Mouse (Mus musculus) CH12F3 (cell line): ENCODE measurements around the gene Limk2.

Source experiments
- in situ Hi-C: fragments of 300-500 bp; cut with MboI; formaldehyde crosslinking; loops from 2 replicates; pipeline ENCODE4 v1.14.3; 2020; ENCODE audit warnings: low sequenced_read_pairs

Gene Limk2

DNA sequence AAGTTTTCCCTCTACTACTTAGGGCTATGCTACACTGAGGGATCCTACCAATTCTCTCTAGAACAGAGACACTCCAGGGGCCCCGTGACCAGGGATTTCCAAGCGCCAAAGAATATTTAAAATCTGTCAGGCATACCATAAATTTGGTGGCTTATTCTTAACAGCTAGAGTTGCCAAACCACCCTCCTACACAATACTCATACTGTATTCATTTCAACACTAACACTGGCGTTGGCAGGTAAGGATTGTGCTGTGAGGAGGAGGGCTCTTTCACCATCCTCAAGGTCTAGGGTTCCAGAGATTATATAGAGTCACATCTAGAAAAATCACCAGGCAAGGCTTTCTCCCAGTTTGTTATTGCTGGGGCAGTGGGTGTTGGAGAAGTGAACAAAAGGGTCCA, 7.4 kb upstream of the Limk2 start:
- in situ Hi-C loops = no loop called here

DNA sequence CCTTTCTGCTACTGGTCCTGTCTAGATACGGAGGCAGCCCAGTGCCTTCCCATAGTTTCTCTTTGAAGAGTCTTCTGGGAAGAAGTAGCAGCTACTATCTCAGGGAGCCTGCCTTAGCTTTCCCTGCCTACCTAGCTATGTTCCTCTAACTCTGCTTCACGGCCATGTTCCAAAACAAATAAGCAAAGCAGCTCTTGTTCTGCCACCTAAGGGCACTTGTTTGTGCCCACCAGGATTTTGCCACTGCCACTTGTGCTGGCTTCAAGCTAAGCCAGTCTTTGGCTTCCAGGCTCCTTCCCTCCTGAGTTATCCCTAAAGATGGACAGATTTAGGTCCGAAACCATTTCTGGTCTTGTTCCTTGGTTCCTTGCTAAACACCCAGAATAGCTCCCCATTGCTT, 3.1 kb upstream of the Limk2 start:
- in situ Hi-C loops = no loop called here

DNA sequence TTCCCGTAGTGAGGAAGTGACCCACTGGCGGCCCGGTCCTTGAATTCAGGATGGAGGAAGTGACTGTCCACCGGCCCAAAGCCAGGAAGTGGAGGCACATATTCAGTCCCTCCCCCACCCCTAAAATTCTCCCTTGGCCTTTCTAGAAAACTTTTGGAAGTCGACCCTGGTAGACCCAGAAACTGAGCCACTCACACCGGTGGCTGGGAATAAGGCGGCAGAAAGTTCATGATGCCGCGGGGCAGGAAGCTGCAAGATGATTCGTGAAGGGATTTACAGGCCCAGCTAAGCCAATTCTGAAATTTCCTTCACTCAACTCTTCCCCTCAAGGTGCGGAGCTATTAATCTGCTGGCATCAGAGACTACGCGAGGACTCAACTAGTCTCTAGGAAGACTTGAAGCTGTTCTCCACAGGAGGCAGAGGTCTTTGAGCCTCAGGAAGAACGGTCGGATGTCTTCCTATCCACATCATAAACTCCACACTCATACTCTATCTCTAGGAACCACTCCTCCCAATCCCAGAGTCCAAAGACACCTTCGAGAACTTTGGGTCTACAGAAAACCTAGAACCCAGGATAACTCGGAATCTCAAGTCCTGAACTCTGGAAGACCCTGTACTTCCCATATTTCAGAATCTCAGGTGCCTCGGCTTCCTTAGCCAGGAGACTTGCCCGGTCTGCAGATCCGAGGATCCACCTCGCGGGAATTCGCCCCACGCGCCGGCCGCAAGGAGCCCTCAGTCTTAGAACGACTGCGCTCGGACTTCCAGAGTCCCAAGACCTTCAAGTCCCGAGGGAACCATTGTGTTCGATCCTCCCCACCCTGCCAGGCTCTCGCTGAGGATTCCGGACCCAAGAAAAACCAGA, 625 bp downstream of the Limk2 start:
- in situ Hi-C loops = no loop called here

DNA sequence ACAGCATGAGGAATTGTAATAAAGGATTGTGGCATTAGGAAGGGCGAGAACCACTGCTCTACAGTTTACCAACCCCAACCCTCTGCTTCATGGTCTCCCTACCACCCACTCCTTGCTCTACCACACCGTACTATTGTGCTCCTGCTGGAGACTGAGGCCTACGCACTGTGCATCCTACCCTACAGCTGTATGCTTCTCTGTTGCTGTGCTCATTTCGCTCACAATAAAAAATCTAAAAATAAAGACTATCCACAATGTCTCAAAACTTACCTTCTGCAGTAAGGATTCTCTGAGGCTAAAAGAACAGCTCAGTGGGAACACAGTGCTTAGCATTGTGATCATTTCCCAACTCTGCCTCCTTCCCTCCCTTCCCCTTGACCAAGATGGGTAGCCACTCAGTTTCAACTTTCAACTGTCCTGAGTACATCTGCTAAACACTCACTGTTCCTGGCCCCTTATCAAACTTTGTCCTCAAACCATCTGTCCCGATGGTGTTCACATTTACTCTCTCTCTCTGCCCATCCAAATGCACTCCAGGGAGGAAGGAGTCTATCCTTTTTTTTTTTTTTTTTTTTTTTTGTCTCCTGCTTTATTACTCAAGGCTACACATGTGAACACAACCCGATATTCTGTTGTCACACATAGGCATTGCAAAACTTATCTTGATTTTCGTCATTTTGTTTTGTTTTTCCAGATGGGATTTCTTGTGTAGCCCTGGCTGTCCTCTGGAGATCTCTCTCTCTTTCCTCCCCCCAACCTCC, 4.5 kb downstream of the Limk2 start:
- in situ Hi-C loops = no loop called here

DNA sequence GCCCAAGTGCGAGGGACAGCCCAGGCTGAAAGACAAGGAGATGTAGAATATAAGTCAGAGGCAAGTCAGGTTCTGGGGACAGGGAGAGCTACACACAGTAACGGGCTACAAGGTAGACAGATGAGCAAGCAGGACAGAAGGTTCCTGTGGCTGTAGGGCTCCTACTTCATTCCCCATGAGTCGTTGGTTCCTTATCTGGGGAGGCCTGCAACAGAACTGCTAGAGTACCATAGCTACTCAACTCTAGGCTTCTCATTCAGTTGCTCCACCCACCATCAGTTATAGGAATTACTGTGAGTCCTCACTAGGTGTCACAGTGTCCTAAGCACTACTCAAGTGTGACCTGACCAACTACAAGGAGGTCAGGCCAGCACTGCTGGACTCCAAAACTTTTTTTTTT, 6.0 kb downstream of the Limk2 start:
- in situ Hi-C loops = no loop called here

DNA sequence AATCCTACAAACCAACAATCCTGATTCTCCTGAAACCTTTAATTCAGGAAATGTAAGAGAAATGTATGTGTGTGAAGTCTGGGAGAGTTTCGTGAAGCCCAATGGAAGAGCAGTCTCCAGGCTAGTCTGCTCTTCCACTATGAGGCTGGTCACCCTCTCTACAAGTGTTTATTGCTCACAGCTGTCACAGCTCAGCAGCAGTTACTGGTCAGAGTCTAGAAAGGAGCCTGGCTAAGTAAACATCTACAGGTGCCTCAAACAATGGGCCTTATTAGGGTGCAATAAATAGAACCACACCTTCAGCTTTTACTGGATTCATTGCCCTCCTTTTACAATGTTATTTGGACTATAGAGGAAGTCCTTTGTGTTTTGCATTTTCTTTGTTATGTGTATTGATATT, 10.7 kb downstream of the Limk2 start:
- in situ Hi-C loops = no loop called here

DNA sequence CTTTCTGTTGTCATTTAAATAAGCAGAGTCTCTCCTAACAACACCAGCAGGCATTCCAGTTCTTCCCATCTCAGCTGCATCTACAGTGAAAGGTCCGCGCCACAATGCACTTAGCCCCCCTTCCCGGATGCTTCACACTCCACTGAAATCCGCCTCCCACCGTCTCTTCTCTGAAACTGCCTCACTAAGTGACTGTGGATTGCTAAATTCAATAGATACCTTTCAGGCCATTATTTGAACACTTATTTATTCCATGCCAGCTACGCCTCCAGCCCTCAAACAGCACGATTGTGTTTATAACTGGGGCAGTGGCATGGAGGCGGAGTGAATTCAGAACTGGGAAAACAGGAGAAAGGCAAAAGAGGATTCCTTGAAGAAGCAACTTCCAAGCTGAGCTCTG, 12.4 kb downstream of the Limk2 start:
- in situ Hi-C loops = no loop called here

DNA sequence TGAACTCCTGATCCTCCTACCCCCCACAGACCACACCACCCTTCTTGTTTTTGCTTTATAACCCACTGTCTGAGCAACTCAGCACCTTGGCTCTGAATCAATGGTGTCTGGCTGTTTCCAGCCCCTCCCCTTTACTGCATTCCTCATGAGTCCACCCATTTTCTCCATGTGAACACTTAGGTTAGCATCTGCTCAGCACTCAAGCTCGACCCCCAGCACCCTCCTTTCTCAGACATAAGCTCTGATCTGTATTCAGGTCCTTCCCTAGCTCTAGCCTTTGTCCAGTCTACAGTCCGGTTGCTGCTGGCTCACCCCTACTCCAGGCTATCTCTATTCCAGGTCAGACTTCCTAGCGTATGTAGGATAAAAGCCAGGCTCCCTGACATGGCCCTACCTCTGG, 12.9 kb downstream of the Limk2 start:
- in situ Hi-C loops = no loop called here

DNA sequence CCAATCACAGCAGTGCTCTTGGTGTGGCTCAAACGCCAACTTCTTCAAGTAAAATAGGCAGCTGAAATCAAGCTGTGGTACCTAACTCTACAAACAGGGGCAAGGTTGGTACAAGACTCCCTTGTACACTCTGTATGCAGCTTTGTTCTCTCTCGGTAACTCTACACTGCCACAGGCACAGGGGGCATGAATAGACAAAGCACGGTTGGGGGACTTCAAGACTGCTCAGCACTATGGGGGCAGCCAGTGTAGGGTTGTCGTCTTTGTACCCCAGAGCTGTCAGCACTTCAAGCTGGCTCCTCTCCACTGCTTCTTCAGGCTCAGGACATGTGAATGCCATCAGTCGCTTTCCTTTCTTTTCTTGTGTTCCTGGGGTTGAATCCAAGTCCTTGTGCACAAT, 14.5 kb downstream of the Limk2 start:
- in situ Hi-C loops = no loop called here

DNA sequence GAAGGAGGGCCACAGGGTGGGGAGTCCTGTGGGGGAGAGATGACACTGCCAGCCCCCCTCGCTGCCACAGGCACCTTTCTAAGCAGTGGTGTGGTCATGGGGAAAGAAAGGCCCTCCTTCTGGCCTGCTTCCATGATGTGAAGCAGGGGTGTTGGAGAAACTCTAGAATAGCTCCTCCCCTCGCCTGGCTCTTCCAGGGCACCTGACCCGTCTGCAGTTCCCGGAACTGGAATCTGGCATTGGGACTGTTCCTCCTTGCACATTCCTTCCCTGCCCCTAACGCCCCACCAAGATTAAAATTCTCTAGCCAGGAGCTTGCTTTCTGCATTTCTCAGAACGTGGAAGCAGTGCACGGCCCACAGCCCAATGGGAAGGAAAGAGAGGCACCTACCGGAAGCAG, 16.5 kb downstream of the Limk2 start:
- in situ Hi-C loops = no loop called here

DNA sequence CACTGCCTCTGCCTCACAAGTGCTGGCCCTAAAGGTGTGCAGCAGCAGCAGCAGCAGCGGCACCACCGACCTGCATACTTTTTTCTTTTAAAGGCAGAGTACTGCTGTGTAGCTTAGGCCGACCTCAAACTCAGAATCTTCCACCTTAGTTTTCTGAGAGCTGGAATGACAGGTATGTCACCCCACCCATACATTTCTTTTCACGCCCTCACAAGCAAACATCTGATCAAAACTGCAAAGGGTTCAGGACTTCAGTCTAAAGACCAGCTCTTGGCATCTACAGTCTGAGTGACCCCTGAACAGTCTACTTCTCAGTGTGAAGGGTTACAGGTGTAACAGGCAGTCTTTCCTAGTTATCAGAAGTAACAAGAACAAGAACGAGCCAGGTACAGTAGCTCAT, 18.2 kb downstream of the Limk2 start:
- in situ Hi-C loops = no loop called here

DNA sequence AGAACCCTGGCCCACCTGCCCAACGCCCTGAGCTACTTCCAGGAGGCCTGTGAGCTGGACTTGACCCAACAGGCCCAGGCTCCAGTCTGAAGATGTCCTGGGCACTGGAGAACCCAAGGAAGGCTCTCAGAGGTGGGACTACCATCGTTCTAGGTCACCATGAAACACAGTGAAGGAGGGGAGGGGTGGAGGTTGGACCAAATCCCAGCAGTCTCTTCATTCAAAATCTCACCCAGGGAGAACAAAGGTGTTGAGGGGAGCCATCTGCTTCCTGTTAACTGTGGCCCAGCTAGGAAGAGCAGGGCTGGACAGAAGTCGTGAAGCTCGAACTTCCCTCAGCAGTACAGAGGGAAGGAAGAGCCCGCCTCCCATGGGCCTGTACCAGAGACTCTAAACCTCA, 19.0 kb downstream of the Limk2 start:
- in situ Hi-C loops = no loop called here

DNA sequence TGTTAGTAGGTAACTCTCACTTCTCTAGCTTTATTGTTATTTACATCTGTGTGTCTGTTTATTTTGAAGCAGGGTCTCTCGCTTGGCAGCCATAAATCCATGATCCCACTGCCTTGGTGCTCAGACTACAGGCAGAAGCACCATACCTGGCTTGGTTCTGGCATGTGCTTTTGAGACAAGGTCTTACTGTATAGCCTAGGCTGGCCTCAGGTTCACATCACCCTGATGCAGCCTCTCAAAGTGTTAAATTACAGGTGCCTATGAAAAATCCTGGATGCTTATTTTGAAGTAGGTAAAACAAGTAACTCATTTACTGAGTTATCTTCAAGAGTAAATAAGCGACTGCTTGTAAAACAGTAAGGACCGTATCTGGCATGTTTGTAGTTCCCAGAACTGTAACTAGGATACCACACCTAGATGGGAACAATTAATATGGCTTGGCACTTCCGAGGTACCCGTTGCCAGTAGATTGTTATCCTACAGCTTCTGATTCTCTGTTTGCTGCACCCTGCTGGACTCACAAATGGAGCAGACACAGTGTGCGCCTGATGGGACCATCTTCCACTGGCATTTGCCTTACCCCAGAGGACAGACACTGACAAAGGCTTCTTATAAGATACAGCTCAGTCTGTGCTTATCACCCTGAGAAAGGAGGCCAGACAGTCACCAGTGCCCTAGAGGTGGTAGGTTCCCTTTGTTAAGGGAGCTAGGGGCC, 21.4 kb downstream of the Limk2 start:
- in situ Hi-C loops = no loop called here

DNA sequence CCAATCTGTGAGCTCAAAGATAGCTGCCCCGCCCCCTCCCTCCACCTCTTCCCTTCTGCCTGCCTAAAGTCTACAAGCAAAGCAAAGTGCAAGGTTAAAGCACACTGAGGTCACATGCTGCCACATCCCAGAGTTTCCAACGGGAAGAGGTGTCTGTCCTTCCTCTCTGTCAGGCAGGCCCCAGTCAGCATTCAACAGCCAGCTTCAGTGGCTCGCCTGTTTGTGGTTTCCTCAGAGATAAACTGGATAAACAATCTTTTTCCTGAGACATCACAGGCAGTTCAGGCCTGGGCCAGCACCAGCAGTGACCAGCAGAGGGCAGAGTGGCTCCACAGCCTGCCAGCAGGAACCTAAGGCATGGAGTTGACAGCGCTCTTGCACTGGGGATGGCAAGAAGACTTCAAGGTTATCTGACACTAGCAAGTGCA, 22.0 kb downstream of the Limk2 start:
- in situ Hi-C loops = no loop called here

DNA sequence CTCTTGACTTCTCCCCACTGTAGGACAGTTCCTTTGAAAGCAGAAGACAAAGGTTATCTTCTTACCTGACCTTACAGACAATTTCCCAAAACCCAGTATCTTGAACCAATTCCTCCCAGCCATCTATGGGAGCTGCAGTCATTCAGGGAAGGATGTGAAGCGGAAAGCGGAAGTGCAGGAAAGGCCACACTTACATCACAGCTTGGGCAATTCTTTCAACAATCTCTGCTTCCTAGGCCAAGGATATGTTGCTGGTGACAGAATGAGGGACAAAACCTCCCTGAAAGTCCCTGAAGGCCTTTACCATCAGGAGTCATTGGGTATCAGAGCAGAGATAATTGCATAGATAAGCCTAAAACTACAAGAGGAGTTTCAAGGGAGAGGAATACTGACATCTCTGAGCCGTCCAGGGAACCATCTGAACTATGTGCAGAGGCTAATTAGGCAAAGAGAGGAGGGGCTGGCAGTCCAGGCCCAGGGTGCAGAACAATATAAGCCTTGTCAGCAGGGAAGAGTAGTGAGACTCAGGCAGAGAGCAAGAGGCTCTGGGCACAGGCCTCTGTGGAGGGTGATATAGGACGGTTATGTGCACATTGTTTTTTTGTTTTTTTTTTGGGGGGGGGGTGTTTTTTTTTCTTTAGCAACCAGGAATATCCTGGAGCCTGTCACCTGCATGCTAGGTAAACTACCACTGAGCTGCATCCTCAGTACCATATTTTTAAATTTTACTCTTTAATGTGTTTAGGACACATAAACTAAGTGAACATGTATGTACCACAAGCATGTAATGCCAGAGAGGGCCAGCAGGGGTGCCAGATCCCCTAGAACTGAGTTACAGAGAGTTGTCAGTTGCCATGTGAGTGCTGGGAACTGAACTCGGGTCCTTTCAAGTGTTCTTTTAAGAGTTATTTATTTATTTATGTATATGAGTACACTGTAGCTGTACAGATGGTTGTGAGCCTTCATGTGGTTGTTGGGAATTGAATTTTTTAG, 26.1 kb downstream of the Limk2 start:
- in situ Hi-C loops = no loop called here

DNA sequence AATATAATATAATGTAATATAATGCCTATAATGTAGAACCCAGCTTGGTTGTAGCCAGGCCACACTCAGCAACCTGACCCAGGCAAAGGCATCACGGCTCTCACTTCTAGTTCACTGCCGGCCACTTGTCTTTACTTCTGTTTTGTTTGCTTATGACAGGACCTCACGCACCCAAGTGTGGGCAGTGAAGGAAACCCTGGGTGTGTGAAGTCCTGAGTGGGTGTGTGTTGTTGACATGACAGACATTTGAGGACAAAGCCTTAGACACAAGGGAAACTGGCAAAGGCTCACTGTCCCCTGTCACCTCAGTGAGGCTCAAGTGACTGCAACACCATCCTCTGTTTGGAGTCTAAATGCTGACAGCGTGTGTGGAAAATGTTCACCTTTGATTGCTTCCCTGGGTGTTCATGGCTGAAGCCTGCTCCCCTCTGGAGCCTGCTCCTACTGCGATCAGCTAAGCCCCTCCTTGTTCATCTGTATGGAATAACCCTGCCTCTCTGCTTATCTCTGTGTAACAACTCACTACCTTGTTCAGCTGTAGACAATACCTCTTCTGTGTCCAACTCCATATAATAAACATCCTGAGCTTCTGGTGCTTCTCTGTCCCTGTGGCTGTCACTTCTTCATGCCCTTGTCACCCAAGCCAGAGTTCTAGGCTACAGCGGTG, 27.7 kb downstream of the Limk2 start:
- in situ Hi-C loops = no loop called here

DNA sequence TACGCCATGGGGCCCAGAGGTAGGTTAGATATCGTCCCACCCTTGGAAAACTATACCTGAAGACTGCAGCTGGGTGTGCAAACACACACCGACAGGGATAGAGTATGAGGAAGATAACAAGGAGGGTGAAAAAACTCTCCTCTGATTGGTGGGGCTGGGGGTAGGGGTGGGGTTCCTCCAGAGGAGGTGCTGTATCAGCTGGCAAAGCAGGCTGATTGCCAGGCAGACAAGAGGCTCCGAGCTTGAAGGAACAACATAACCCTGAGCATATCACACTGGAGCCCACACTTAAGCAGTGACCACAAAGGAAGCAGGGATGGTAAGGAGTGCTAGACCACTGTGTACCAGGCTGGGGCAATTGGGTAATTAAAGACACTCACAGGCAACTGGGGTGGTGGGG, 29.6 kb downstream of the Limk2 start:
- in situ Hi-C loops = no loop called here

DNA sequence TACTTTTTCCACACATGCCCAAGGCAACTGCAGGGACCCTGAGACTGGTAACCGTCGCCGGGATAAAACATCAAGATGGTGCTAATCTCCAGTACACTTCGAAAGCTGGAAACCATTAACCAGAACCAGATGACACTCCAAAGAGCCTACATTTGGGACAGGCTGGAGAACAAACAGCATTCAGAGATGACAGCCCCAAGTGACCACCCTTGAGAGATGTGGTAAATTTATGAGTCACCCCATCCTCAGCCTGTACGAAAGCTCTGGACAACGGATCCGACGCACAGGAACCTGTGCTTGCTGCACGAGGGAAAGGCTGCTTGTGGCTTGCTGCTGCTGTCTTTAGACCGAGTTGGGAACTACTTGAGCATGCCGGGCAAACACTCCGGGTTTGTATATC, 34.2 kb downstream of the Limk2 start:
- in situ Hi-C loops = no loop called here

DNA sequence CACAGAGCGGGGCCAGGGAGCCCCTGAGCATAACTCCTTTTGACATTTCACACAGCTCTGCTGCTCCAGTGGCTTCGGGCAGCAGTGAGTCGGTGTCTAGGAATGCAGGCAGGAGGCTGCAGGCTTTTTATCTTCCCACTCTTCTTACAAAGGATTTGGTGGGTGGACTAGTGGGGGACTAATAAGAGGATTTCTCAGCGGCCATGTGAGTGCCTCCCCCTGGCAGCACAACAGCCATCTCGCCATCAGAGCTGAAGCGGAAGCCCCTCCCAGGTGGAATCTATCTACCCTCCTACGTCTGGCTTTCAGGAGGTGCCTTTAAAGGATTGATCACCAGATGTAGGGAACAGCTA, 34.7 kb downstream of the Limk2 start:
- in situ Hi-C loops = no loop called here
